Mouse (Mus musculus) hindbrain, embryonic 10.5 days (tissue): ENCODE data around the gene Fa2h. TPM values are rescaled to one million over a fixed set of nuclear protein-coding genes. Genes with fewer than 3 reads are reported as not detected.
"Not testable (repeated sequence)": the region's sequence is repeated elsewhere in the genome, so short reads cannot be mapped to it uniquely, and the experiment has no call there.

Source experiments
- DNase-seq: peaks from one replicate; pipeline ENCODE4 v3.0.0-alpha.2; 2017; ENCODE audit warnings: low spot score
- H3K27ac ChIP-seq: fragments of 300-500 bp; sonication (generic); 2 replicates; pipeline ENCODE4 v1.5.1; 2016; ENCODE audit warnings: mild to moderate bottlenecking, moderate library complexity
- H3K27me3 ChIP-seq: fragments of 300-500 bp; sonication (generic); 2 replicates; pipeline ENCODE4 v1.6.1; 2016; ENCODE audit warnings: mild to moderate bottlenecking; ENCODE audit not compliant: poor library complexity, insufficient read depth, severe bottlenecking
- H3K36me3 ChIP-seq: fragments of 300-500 bp; sonication (generic); 2 replicates; pipeline ENCODE4 v1.6.1; 2016; ENCODE audit warnings: mild to moderate bottlenecking, moderate library complexity
- H3K4me1 ChIP-seq: fragments of 300-500 bp; sonication (generic); replicated peaks from 2 replicates; pipeline ENCODE4 v1.6.1; 2016; ENCODE audit warnings: mild to moderate bottlenecking
- H3K4me3 ChIP-seq: fragments of 300-500 bp; sonication (generic); 2 replicates; pipeline ENCODE4 v1.5.1; 2016; ENCODE audit warnings: mild to moderate bottlenecking, moderate library complexity
- H3K9me3 ChIP-seq: fragments of 300-500 bp; sonication (generic); 2 replicates; pipeline ENCODE4 v1.6.1; 2016; ENCODE audit warnings: mild to moderate bottlenecking, moderate library complexity
- WGBS: fragments of 180-500 bp; shearing (Covaris S2); methylation state at CpG from one replicate; pipeline ENCODE4 v1.1.7; 2016; 5-methylcytosine and 5-hydroxymethylcytosine counted together
- polyA plus RNA-seq: library from polyadenylated mRNA; unstranded; fragments of >200 nt; fragmentation: Nextera tagmentation; extraction: Ambion mirVana; gene quantifications from 2 replicates; pipeline ENCODE4 v1.2.1, GENCODE M21; 2016

Fa2h gene
- polyA plus RNA-seq, 1 experiment from 2014 or later: 0.09 TPM

GRCm38 (mm10) chr8:111352289-111352688 is 41.3 kb downstream of the Fa2h start:
- no peak for DNase-seq
- Histone ChIP-seq H3K36me3 (no peaks in the 10 kb centered on the region), H3K4me1 (no peaks in the 10 kb centered on the region), H3K27me3 (no peaks in the 10 kb centered on the region), H3K4me3 (no peak overlapping the region), H3K9me3 (no peaks in the 10 kb centered on the region), H3K27ac (no peak overlapping the region)
- WGBS: 89% methylated on average over 5 of the region's 5 CpGs

GRCm38 (mm10) chr8:111350577-111350976 is 43.0 kb downstream of the Fa2h start:
- Histone ChIP-seq H3K4me1 (no peaks in the 10 kb centered on the region), H3K36me3 (no peaks in the 10 kb centered on the region), H3K27ac (no peak overlapping the region), H3K9me3 (no peaks in the 10 kb centered on the region), H3K27me3 (no peaks in the 10 kb centered on the region), H3K4me3 (no peak overlapping the region)
- WGBS: 88% methylated on average over 6 of the region's 6 CpGs
- DNase-seq: no peak

GRCm38 (mm10) chr8:111343225-111343624 is 50.4 kb downstream of the Fa2h start:
- peak; percentile 75 for DNase-seq
- H3K36me3 ChIP-seq: no peaks in the 10 kb centered on the region
- WGBS: 17% methylated on average over 5 of the region's 5 CpGs

GRCm38 (mm10) chr8:111340186-111340585 is 53.4 kb downstream of the Fa2h start:
- 81% methylated on average over 3 of the region's 3 CpGs for WGBS
- DNase-seq: no peak
- H3K4me1 ChIP-seq: peaks cover 15% of the 10 kb centered on the region
- no peaks in the 10 kb centered on the region for H3K36me3 ChIP-seq
- no peak overlapping the region for H3K4me3 ChIP-seq
- H3K27me3 ChIP-seq: peaks cover 45% of the 10 kb centered on the region
- H3K9me3 ChIP-seq: no peaks in the 10 kb centered on the region
- no peak overlapping the region for H3K27ac ChIP-seq

More at GRCm38 (mm10) chr8:111343225-111343624, 50.4 kb downstream of the Fa2h start:
- no peaks in the 10 kb centered on the region for H3K9me3 ChIP-seq
- H3K4me3 ChIP-seq: no peak overlapping the region
- no peak overlapping the region for H3K27ac ChIP-seq
- no peaks in the 10 kb centered on the region for H3K4me1 ChIP-seq
- H3K27me3 ChIP-seq: peaks cover 23% of the 10 kb centered on the region

GRCm38 (mm10) chr8:111338370-111339208 is 55.0 kb downstream of the Fa2h start:
- Histone ChIP-seq H3K9me3 (no peaks in the 10 kb centered on the region), H3K36me3 (no peaks in the 10 kb centered on the region), H3K27ac (no peak overlapping the region), H3K27me3 (peaks cover 45% of the 10 kb centered on the region), H3K4me1 (peaks cover 15% of the 10 kb centered on the region), H3K4me3 (peak overlapping the region; percentile 56)
- WGBS: 48% methylated on average over 12 of the region's 12 CpGs
- no peak for DNase-seq

GRCm38 (mm10) chr8:111337890-111338347 is 55.7 kb downstream of the Fa2h start, which contains the start of gene Mlkl:
Gene Mlkl, minus strand, starts transcription at chr8:111338177.
- H3K4me3 ChIP-seq: peak within 1 kb of the TSS; percentile 56
- H3K9me3 ChIP-seq: no peaks in the 10 kb centered on the region
- DNase-seq: peak; percentile 47
- under 1% methylated on average over 29 of the region's 29 CpGs for WGBS
- no peaks in the 10 kb centered on the region for H3K36me3 ChIP-seq
- peak within 1 kb of the TSS; percentile 25; the same call in 1 of the 2 replicates for H3K27ac ChIP-seq
- H3K4me1 ChIP-seq: peaks cover 15% of the 10 kb centered on the region
- H3K27me3 ChIP-seq: peaks cover 45% of the 10 kb centered on the region

- Histone ChIP-seq H3K27me3 (peaks cover 45% of the 10 kb centered on the region), H3K27ac (peak overlapping the region; percentile 25; the same call in 1 of the 2 replicates), H3K9me3 (no peaks in the 10 kb centered on the region), H3K4me3 (peak overlapping the region; percentile 56), H3K36me3 (no peaks in the 10 kb centered on the region), H3K4me1 (peaks cover 15% of the 10 kb centered on the region)
- peak; percentile 6 for DNase-seq
- 30% methylated on average over 17 of the region's 17 CpGs for WGBS
Observed at GRCm38 (mm10) chr8:111337311-111337889, 56.2 kb downstream of the Fa2h start.

- 84% methylated on average over 4 of the region's 4 CpGs for WGBS
- no peaks in the 10 kb centered on the region for H3K36me3 ChIP-seq
- H3K4me1 ChIP-seq: peaks cover 15% of the 10 kb centered on the region
- H3K9me3 ChIP-seq: no peaks in the 10 kb centered on the region
- no peak overlapping the region for H3K4me3 ChIP-seq
- DNase-seq: no peak
- H3K27me3 ChIP-seq: peaks cover 45% of the 10 kb centered on the region
- H3K27ac ChIP-seq: no peak overlapping the region
Observed at GRCm38 (mm10) chr8:111336692-111337091, 56.9 kb downstream of the Fa2h start.

GRCm38 (mm10) chr8:111325222-111325790 is 68.3 kb downstream of the Fa2h start:
- WGBS: 87% methylated on average over 6 of the region's 6 CpGs
- no peak overlapping the region for H3K27ac ChIP-seq
- DNase-seq: no peak
- no peaks in the 10 kb centered on the region for H3K27me3 ChIP-seq
- no peaks in the 10 kb centered on the region for H3K4me1 ChIP-seq
- no peak overlapping the region for H3K4me3 ChIP-seq
- no peaks in the 10 kb centered on the region for H3K36me3 ChIP-seq
- no peaks in the 10 kb centered on the region for H3K9me3 ChIP-seq

GRCm38 (mm10) chr8:111314729-111315128 is 78.9 kb downstream of the Fa2h start:
- Histone ChIP-seq H3K9me3 (no peaks in the 10 kb centered on the region), H3K27me3 (no peaks in the 10 kb centered on the region), H3K4me3 (no peak overlapping the region), H3K4me1 (no peaks in the 10 kb centered on the region), H3K36me3 (no peaks in the 10 kb centered on the region), H3K27ac (no peak overlapping the region)
- DNase-seq: no peak
- 86% methylated on average over 12 of the region's 12 CpGs for WGBS

GRCm38 (mm10) chr8:111313961-111314360 is 79.7 kb downstream of the Fa2h start:
- not testable (repeated sequence) for H3K27me3 ChIP-seq, H3K27ac ChIP-seq, H3K36me3 ChIP-seq, H3K4me3 ChIP-seq, DNase-seq, H3K4me1 ChIP-seq, H3K9me3 ChIP-seq
- 92% methylated on average over 6 of the region's 6 CpGs for WGBS

GRCm38 (mm10) chr8:111312758-111313162 is 80.9 kb downstream of the Fa2h start:
- Histone ChIP-seq H3K27ac (no peak overlapping the region), H3K4me1 (no peaks in the 10 kb centered on the region), H3K36me3 (no peaks in the 10 kb centered on the region), H3K4me3 (no peak overlapping the region), H3K27me3 (no peaks in the 10 kb centered on the region), H3K9me3 (no peaks in the 10 kb centered on the region)
- DNase-seq: no peak
- WGBS: 77% methylated on average over 3 of the region's 3 CpGs

GRCm38 (mm10) chr8:111310006-111310405 is 83.6 kb downstream of the Fa2h start:
- H3K4me1 ChIP-seq, H3K27ac ChIP-seq, H3K36me3 ChIP-seq, H3K9me3 ChIP-seq, H3K4me3 ChIP-seq, DNase-seq, H3K27me3 ChIP-seq: not testable (repeated sequence)
- 86% methylated on average over 15 of the region's 15 CpGs for WGBS
